Mouse (Mus musculus): ENCODE measurements around the gene Eif4g3.
"Not testable (repeated sequence)": the region's sequence is repeated elsewhere in the genome, so short reads cannot be mapped to it uniquely, and the experiment has no call there.

Gene Eif4g3

DNA sequence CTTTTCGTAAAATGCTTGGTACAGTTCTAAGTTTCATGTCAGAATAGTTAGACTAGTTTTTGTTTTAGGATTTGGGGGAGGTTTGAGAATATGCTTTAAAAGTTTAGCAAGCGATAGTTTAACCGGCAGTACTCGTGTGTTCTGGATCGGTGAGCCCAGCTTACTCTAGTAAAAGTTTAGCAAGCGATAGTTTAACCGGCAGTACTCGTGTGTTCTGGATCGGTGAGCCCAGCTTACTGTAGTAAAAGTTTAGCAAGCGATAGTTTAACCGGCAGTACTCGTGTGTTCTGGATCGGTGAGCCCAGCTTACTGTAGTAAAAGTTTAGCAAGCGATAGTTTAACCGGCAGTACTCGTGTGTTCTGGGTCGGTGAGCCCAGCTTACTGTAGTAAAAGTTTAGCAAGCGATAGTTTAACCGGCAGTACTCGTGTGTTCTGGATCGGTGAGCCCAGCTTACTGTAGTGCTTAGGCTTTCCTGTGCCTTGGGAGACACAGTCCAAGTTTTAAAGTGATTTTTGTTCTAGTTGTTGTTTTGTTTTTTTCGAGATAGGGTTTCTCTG lies 64.5 kb downstream of the Eif4g3 start:
- in situ Hi-C loops (cut with MboI; ENCODE audit: low sequenced_read_pairs) = not testable (repeated sequence)

DNA sequence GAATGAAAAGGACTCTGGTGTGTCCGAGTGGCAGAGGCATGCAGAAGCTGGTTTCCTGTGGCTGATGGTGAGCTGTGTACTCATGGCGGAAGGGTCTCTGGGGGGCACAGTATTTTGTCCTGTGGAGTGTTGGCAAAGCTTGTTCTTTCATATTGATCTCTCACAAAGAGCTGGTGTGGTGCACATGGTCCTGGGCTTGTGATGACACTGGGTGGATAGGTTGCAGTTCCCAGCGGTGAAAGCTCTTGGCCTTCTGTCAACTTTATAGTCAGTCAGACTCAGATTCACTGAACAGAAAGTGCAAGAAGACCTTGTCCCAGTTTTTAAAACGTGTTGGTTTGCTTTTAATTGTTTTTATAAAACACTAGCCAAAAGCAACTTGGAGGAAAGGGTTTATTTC lies 68.3 kb downstream of the Eif4g3 start:
- in situ Hi-C loops (cut with MboI; ENCODE audit: low sequenced_read_pairs) = no loop called here

DNA sequence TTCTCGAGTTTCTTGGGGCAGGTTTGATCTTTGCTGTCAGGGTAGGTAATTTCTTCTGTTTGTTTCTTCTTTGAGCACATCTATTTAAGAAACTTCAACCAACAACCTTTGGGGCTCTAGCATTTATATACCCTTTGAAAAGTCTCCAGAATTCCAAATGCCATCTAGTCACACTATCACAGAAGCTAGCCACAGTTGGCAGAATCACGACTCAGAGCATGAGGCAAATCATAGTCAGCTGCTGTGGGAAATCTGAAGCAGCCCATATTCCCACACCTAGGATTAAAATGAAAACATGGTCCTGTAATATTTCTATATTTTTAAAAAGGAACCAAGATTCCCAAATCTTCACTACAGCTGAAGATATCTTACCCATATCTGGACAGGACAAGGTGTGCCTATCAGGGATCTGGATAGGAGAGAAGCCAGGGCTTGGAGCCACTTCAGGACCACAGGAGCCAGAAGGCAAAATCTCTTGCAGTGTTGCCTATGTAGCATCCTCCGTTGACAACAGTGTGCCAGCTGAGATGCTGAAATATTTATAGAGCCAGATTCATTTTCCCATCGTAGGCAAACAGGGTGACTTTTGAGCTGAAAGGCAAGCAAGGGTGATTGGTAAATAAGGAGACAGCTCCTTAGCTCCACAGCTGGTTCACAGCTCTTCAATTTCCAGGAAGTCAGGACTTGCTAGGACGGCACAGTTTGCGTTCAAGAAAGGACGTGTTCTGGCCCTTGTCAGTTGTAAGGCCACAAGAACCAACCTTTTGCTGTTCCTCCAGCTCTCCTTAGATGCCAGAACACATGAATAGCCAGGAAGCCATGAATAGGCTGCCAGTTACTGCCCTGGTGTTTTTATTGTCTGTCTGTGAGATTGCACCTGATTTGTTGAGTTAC lies 70.8 kb downstream of the Eif4g3 start:
- in situ Hi-C loops (cut with MboI; ENCODE audit: low sequenced_read_pairs) = no loop called here

DNA sequence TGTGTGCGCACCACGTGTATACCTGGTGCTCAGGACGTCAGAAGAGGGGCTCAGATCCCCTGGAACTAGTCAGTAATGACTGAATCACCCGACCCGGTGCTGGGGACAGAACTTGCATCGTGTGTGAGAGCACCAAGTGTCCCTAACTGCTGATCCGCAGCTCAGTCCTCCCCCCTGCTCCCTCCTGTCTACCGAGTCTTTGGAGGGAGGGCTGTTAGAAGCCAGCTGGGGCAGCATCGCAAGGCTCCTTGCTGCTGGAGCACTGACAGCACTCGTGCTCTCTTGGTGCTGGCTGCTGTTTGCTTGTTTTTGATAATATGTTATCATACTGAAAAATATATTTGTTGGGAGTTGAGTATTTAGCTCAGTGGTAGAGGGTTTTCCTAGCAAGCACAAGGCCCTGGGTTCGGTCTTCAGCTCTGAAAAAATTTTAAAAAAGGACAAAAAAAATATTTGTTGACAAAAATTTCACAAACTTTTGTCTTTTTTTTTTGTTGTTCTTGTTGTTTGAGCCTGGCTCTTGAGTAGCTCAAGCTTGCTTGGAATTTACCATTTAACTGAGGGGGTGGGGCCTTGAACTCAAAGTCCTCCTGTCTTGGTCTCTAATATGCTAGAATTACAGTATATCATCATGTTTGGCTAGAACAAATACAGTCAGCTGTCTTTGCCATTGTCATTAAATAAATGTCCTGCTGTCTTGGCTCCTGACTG lies 72.2 kb downstream of the Eif4g3 start:
- in situ Hi-C loops (cut with MboI; ENCODE audit: low sequenced_read_pairs) = no loop called here

DNA sequence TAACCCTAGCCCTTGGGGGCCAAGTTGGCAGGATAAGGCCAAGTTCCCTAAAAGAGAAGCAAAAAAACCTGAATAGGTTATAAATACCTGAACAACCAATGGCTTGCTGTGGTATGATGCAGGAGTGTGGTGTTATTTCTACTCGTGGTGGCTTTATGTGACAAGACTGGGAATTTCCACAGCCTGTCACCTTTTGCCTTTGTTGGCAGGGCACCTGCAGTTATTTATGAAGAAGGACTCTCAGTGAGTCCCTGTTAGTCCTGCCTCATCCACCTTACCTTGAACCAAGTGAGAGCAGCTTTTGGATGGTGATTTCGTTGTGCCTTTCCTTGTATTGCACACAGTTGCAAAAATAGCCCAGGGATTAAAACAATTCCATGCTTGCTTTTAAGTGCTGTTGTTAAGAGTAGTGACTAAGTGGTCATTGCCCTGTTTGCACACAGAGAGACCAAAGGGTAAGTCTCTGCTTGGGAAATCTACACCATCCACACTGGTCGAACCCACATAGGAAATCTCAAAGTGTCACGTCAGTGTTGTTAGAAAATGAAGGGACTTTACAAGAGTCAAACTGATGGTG lies 72.9 kb downstream of the Eif4g3 start:
- in situ Hi-C loops (cut with MboI; ENCODE audit: low sequenced_read_pairs) = no loop called here

DNA sequence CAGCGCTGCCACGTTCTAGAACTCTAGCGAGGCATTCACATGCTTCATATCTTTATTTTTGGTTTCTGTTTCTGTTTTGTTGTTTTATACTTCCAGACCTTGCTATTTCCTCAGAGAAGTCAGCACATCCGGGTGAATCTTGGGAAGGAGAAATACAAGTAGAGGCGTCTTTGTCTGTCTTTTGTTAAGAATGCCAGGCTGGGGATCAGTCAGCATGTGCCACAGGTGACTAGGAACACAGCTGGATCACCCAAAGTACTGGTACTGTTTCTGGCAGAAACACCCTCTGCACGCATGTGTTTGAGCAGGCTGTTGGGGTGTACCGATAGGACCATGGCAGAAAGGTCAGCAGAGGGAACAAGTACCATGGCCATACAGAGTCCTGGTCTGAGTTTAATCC lies 73.6 kb downstream of the Eif4g3 start:
- in situ Hi-C loops (cut with MboI; ENCODE audit: low sequenced_read_pairs) = no loop called here

DNA sequence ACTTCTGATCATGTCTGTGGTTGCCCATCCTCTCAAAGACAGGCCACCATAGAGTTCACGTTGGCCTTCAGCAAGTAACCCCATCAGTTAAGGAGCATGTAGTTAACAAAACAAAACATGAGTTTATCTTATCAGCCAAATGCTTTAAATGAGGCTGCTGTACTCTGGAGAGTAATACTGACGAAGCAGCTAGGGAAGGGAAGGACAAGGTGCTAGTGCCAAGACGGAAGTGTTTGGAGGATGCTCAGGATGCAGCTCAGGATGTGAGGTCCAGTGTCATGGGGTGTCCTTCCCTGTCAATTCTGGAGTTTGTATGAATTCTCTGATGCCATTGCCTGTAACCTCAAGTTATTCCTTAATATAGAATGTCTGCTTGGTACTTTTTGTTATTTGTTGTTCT lies 75.0 kb downstream of the Eif4g3 start:
- in situ Hi-C loops (cut with MboI; ENCODE audit: low sequenced_read_pairs) = no loop called here

DNA sequence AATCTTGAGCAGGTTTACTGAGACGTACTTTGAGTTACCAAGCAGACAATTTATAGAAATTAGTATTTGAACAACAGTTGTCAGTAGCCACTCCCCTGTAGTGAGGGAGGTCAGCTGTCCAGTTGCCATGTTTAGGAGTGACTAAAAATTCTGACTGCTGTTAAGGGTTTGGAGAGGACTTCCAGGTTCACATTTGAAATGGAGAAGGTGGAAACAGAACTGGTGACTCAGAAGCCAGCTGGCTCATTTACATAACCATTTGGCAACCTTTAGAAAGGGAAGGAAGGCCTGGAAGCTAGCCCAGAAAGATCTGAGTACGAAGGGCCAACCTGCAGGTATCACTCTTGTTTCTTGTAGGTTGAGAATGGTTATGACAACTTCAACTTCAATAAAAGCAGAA lies 75.8 kb downstream of the Eif4g3 start:
- in situ Hi-C loops (cut with MboI; ENCODE audit: low sequenced_read_pairs) = no loop called here

DNA sequence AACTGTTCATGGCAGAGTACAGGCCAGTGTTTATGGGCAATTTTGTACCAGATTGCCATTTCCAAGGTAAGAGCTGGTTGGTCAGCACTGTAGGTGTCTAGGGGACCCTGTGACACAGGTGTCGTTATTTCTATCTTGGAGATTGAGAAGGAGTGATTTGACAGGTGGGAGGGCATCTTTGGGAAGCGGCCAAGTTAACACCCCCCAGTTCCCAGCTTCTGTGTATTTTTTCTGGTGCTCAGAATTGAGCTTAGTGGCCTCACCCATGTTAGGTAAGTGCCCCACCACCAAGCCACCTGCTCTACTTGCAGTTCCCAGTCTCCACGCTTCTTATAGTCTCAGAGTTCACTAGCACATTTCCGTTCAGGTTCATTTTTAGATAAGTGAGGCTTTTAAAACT lies 76.5 kb downstream of the Eif4g3 start:
- in situ Hi-C loops (cut with MboI; ENCODE audit: low sequenced_read_pairs) = no loop called here

DNA sequence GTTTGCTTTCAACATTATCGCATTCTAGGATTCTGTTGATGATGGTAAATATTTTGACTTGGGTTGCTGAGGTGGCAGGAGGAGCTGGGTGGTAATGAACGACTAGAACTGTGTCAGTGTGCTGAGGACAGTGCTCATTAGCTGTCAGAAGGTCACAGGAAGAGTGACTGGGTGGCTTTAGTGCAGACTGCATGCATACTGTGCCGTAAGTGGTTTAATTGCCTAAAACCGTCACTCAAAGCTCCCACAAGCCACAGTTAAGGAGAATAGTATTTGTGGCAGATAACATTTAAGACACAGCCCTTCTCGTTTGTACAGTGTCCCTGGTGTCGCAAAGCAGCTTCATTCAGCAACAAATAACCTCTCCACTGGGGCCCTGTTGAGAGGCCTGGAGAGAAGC lies 78.7 kb downstream of the Eif4g3 start:
- in situ Hi-C loops (cut with MboI; ENCODE audit: low sequenced_read_pairs) = no loop called here

DNA sequence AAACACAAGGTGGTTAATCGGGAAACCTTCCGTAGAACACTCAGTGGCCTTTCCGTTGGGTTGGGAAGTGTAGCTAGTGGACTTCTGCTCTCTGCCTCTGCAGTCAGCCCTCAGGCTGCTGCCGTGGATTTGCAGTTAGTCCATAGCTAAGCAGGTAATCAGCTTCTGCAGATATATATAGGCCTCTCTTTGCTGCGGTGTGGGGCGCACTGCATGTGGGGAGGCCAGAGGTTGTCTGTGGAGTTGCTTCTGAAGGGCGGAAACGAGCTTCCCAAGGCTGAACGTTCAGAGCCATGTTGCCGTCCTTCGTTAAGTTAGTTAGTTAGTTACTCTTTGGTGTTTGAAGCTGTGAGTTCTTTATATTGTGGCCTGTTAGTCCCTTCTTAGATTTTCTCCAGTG lies 80.3 kb downstream of the Eif4g3 start:
- in situ Hi-C loops (cut with MboI; ENCODE audit: low sequenced_read_pairs) = no loop called here

DNA sequence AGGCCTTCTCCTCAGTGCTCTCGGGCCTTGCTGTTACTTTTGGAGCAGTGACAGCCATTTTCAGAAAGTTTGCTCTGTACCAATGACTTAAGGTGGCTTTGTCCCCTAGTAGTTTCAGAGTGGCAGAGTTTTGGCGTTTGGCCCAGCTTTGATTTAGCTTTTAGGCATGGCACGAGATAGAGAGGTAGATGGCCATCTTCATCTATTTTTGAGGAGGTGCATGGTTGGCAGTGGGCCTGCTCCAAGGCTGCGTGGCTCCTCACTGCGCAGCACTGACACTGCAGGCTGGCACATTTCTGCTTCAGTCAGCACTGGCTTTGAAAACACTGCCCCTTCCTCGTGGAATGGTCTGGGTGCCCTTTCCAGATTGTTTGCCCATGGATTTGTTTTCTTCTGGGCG lies 80.7 kb downstream of the Eif4g3 start:
- in situ Hi-C loops (cut with MboI; ENCODE audit: low sequenced_read_pairs) = no loop called here

DNA sequence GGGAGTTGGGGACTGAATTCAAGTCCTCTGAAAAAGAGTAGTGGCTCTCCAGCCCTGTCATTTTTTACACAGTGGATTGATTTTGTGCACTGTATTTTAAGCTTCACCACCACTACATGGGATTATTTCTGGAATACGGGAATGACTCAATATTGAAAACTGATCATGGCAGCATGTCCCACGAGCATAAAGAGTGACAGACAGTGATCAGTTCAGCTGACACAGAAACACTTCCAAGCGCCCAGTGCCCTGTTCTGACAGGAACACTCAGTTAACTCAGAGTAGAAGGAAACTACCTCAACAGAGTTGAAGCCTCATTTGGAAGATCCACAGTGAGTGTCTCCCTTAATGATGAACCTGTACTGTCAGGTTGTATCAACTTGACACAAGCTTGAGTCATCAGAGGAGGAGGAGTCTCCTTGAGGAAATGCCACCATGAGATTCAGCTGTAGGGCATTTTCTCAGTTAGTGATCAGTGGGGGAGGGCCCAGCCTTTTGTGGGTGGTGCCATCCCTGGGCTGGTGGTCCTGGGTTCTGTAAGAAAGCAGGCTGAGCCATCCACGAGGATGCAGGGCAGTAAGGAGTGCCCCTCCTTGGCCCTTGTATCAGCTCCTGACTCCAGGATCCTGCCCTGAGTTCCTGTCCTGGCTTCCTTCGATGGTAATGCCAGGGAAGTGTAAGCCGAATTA lies 82.2 kb downstream of the Eif4g3 start:
- in situ Hi-C loops (cut with MboI; ENCODE audit: low sequenced_read_pairs) = no loop called here

DNA sequence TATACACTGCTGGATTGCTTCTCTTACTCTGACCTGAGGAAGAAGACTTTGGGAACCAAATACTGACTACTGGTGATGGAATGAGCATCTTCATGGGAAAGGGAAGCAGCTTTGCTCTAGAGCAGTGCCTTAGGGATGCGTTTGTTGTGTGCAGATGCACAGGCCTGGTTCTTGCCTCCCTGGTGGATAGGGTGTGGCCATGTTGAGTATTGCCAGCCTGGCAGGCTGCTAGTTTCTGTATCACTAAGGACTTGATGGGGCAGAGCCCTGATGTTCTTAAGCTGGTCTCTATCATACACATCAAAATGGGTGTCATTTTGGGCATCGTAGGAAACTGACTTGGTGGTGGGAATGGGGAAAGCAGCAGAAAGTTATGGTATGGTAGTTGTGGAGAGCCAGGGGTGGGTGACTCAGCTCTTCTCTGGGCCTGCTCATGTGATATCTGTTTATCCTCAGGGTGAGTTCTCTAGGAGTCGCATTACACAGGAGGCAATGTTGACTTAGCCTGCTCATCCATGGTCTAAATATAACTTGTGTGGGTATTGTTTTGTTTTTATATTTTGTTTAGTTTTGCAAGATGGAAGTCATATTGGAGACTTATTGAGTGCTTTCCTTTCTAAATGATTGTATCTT lies 85.0 kb downstream of the Eif4g3 start:
- in situ Hi-C loops (cut with MboI; ENCODE audit: low sequenced_read_pairs) = no loop called here

DNA sequence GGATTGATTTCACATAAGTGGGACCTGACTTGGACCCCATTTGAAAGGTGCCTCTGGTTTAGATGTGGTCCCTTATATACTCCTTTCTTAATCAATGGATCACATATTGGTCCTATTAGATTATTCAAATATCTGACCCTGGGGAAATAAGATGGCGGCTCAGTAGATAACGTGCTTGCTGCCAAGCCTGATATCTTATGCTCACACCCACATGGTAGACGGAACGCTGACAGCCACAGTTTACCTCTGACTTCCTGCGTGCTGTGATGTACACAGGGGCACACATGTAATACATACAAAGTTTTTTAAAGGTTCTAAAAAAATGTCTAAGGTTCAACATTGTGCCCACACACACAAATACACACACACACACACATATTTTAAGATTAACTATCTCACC lies 86.4 kb downstream of the Eif4g3 start:
- in situ Hi-C loops (cut with MboI; ENCODE audit: low sequenced_read_pairs) = no loop called here

DNA sequence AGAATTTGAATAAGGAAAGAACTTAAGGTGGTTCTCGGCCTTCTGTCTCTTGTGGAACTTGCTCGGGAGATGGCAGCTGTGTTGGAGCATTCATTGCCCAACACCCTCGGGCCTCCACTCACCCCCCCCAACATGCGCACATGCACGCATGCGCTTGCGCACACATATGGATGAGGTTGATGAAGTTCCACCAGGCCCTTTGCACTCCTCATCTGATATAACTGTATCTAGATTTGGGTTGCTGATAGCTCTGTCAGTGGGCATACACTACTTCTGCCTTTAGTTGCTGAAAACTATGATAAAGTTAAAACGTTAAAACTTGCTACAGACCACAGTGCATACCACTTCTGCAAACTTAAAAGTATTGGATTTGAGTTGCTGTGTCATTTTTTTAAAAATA lies 89.6 kb downstream of the Eif4g3 start:
- in situ Hi-C loops (cut with MboI; ENCODE audit: low sequenced_read_pairs) = no loop called here

DNA sequence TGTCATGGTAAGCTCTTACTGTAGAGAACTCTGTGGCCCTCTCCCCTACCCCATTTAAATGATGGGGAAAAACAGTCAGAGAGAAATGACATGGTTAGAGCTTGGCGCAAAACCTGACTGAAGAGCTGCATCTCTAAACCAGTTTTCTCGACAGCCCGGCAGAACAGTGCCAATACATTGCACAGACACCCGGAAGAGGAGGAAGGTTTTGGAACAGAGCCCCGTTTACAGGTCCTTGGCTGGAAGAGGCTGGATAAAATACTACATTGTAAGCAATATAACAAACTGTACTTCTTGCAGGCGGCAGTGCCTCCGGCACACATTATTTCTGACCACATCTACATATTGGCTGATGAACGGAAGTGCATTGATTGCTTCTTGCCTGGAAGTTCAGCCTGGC lies 91.3 kb downstream of the Eif4g3 start:
- in situ Hi-C loops (cut with MboI; ENCODE audit: low sequenced_read_pairs) = no loop called here

DNA sequence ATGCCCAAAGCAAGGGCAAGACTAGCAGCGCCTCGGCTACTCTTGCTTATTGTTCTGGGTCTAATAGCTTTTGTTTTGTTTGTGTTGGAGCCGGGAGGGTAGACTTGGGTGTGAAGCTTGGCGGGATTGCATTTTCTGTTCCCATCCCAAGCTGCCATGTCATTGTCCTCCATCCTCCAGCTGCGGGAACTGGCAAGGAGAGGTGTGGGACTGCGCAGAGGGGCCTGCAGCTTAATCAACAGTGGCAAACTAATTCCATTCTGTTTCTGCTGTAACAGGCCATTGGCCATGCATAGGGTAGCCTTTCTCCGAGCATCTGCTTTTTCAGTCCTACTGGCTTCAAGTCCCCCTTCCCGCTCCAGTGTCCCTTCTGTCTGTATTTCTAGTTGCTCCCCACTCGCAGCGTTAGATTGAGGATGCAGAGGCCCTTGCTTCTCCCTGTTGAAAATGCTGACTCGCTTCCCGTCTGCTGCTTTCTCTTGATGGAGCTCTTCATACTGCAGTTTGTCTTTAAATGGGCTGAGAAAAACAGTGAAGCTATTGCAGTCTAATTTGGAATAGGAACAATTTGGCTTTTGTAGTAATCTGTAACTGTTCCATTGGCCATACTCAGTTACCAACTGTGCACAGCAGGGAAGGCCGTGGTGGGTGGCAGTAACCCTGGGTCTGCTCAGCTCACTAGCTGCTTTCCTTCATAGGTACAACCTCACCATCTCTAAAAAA lies 92.2 kb downstream of the Eif4g3 start:
- in situ Hi-C loops (cut with MboI; ENCODE audit: low sequenced_read_pairs) = no loop called here

DNA sequence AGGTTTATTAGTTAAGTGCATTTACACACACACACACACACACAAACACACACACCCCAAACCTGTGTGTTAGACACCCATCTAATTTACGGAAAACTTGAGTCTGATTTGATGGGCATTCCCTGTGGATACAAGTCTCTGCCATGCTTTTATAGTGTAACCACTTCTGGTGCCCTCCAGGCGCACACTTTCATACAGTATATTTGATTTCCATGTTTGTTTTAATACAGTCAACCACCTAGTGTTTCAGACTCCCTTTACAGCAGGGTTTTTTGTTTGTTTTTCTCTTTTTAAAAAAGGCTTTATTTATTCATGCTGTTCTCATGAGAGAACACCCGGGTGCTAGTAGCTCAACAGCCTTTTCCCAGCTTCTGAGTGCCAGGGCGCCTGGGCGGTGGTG lies 94.1 kb downstream of the Eif4g3 start:
- in situ Hi-C loops (cut with MboI; ENCODE audit: low sequenced_read_pairs) = no loop called here

DNA sequence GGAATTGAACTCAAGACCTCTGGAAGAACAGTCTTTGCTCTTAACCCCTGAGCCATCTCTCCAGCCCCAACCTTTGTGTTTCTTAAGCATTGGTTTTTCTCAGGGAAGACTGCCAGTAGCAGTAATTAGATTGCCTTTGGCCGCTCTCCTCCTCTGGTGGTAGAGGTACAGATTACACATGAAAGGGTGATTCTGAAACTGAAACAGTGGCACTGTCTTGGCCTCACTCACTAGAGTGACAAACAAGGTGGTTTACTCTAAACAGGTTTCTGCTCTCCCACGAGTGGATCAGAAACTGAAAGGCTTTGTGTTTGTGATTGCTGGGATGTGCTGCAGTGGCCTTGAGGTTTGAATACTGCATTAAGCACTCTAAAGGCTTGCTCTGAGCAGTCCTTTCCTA lies 96.7 kb downstream of the Eif4g3 start:
- in situ Hi-C loops (cut with MboI; ENCODE audit: low sequenced_read_pairs) = no loop called here

Measured in CH12F3 (cell line).